Mouse (Mus musculus) spleen, postnatal 4 days (tissue): ENCODE data around the gene Olfr38.

Experiments used
- DNase-seq, 2 experiments: peaks; one replicate each; pipeline ENCODE4 v3.0.0; 2022; ENCODE audit warnings: low spot score in 2 of 2

Olfr38 gene

GRCm38 (mm10) chr6:42756104-42756503 lies at the start of gene Olfr38:
Gene Olfr38, plus strand, starts transcription at chr6:42756404.
- DNase-seq = no peak

GRCm38 (mm10) chr6:42709291-42710211 lies 46.7 kb upstream of the Olfr38 start, which contains the start of gene Tcaf1:
Gene Tcaf1, minus strand, starts transcription at chr6:42710088.
- DNase-seq = peak in 1 of 2 experiments; percentile 13

- DNase-seq = no peak
Measured at GRCm38 (mm10) chr6:42714668-42715067, 41.5 kb upstream of the Olfr38 start.

- no peak for DNase-seq
Measured at GRCm38 (mm10) chr6:42717973-42718372, 38.2 kb upstream of the Olfr38 start.

- DNase-seq = no peak
Measured at GRCm38 (mm10) chr6:42739071-42739470, 17.1 kb upstream of the Olfr38 start, which contains the start of gene Olfr453. Gene Olfr453, plus strand, starts transcription at chr6:42739371.

GRCm38 (mm10) chr6:42742303-42742702 lies 13.9 kb upstream of the Olfr38 start:
- no peak for DNase-seq

- DNase-seq = no peak
Measured at GRCm38 (mm10) chr6:42747846-42748245, 8.4 kb upstream of the Olfr38 start.

GRCm38 (mm10) chr6:42777066-42777465 lies 20.9 kb downstream of the Olfr38 start:
- DNase-seq = no peak

- no peak for DNase-seq
Measured at GRCm38 (mm10) chr6:42784793-42785192, 28.6 kb downstream of the Olfr38 start, which contains the start of gene Olfr452. Gene Olfr452, plus strand, starts transcription at chr6:42785093.

GRCm38 (mm10) chr6:42790247-42790948 lies 34.2 kb downstream of the Olfr38 start:
- DNase-seq = no peak

- DNase-seq = no peak
Measured at GRCm38 (mm10) chr6:42790949-42791556, 34.8 kb downstream of the Olfr38 start.

- DNase-seq = no peak
Measured at GRCm38 (mm10) chr6:42794982-42795381, 38.8 kb downstream of the Olfr38 start.

- no peak for DNase-seq
Measured at GRCm38 (mm10) chr6:42811639-42812038, 55.4 kb downstream of the Olfr38 start, which contains the start of gene Olfr450. Gene Olfr450, plus strand, starts transcription at chr6:42811939.
